Mouse (Mus musculus) heart, postnatal 25 days (tissue): ENCODE data around the gene Aim2. TPM values are rescaled to one million over a fixed set of nuclear protein-coding genes. Genes with fewer than 3 reads are reported as not detected.
"Not testable (repeated sequence)": the region's sequence is repeated elsewhere in the genome, so short reads cannot be mapped to it uniquely, and the experiment has no call there.

Experiments used
- DNase-seq: peaks from one replicate; pipeline ENCODE4 v3.0.0; 2022; ENCODE audit warnings: low spot score
- intact Hi-C: fragments of 180-260 bp; cut with DNase I; formaldehyde crosslinking; loops from one replicate; pipeline ENCODE4 v1.15.1; 2025
- total RNA-seq, 2 experiments: library from RNA; stranded (reverse); gene quantifications; 2 replicates each; pipeline ENCODE4 v1.2.3; 2021

Gene Aim2
- 1 to 10 TPM; 1.2 to 1.6 TPM for total RNA-seq

GRCm38 (mm10) chr1:173350372-173350957 is at the start of gene Aim2:
Gene Aim2 (plus strand): TSS chr1:173350879.
- intact Hi-C loops = no loop called here
- DNase-seq = no peak

GRCm38 (mm10) chr1:173302795-173303194 is 47.9 kb upstream of the Aim2 start:
- intact Hi-C loops, DNase-seq: not testable (repeated sequence)

GRCm38 (mm10) chr1:173313535-173314050 is 37.1 kb upstream of the Aim2 start:
- intact Hi-C loops, DNase-seq: not testable (repeated sequence)

- intact Hi-C loops = no loop called here
- no peak for DNase-seq
These were observed 35.0 kb upstream of the Aim2 start for GRCm38 (mm10) chr1:173315725-173316124.

- intact Hi-C loops = no loop called here
- no peak for DNase-seq
These were observed 32.7 kb upstream of the Aim2 start for GRCm38 (mm10) chr1:173317925-173318477.

- intact Hi-C loops = loop anchor here (2.0 to 5.0 kb wide), 2 partner anchors 56 to 77 kb away; no protein-coding TSS in a partner anchor
- DNase-seq = no peak
These were observed 29.0 kb upstream of the Aim2 start for GRCm38 (mm10) chr1:173321593-173322248.

GRCm38 (mm10) chr1:173322249-173322627 is 28.4 kb upstream of the Aim2 start:
- intact Hi-C loops = loop anchor here (2.0 to 5.0 kb wide), 2 partner anchors 55 to 77 kb away; no protein-coding TSS in a partner anchor
- DNase-seq = no peak

GRCm38 (mm10) chr1:173323839-173324585 is 26.7 kb upstream of the Aim2 start:
- DNase-seq = no peak
- intact Hi-C loops = loop anchor here (2.0 to 5.0 kb wide), 2 partner anchors 53 to 75 kb away; no protein-coding TSS in a partner anchor

- intact Hi-C loops = loop anchor here (5.0 kb wide), 1 partner anchor 52 kb away; no protein-coding TSS in a partner anchor
- no peak for DNase-seq
These were observed 25.7 kb upstream of the Aim2 start for GRCm38 (mm10) chr1:173324961-173325360.

GRCm38 (mm10) chr1:173325395-173325794 is 25.3 kb upstream of the Aim2 start:
- no peak for DNase-seq
- intact Hi-C loops = no loop called here

- DNase-seq = no peak
- intact Hi-C loops = no loop called here
These were observed 24.1 kb upstream of the Aim2 start for GRCm38 (mm10) chr1:173326552-173326951.

GRCm38 (mm10) chr1:173328446-173328845 is 22.2 kb upstream of the Aim2 start:
- DNase-seq = no peak
- intact Hi-C loops = no loop called here

GRCm38 (mm10) chr1:173329185-173329584 is 21.5 kb upstream of the Aim2 start:
- intact Hi-C loops = no loop called here
- no peak for DNase-seq

GRCm38 (mm10) chr1:173329743-173330142 is 20.9 kb upstream of the Aim2 start:
- intact Hi-C loops = no loop called here
- no peak for DNase-seq

- intact Hi-C loops = no loop called here
- no peak for DNase-seq
These were observed 18.3 kb upstream of the Aim2 start for GRCm38 (mm10) chr1:173332418-173332817.

- intact Hi-C loops = no loop called here
- no peak for DNase-seq
These were observed 17.1 kb upstream of the Aim2 start, which contains the start of gene Ackr1 for GRCm38 (mm10) chr1:173333312-173334253. Gene Ackr1 (minus strand): TSS chr1:173333750.

- intact Hi-C loops = loop anchor here (5.0 kb wide), 1 partner anchor 41 kb away; no protein-coding TSS in a partner anchor
- DNase-seq = no peak
These were observed 14.8 kb upstream of the Aim2 start for GRCm38 (mm10) chr1:173335903-173336302.

GRCm38 (mm10) chr1:173337008-173337407 is 13.7 kb upstream of the Aim2 start:
- intact Hi-C loops = loop anchor here (5.0 kb wide), 1 partner anchor 40 kb away; no protein-coding TSS in a partner anchor
- no peak for DNase-seq

GRCm38 (mm10) chr1:173339543-173339942 is 11.1 kb upstream of the Aim2 start:
- DNase-seq = no peak

More at GRCm38 (mm10) chr1:173339543-173339942, 11.1 kb upstream of the Aim2 start:
- intact Hi-C loops = loop anchor here (2.0 to 5.0 kb wide), 2 partner anchors 38 to 59 kb away; no protein-coding TSS in a partner anchor
